Mouse (Mus musculus) skeletal muscle tissue, adult 2 months (tissue): ENCODE data around the gene Heatr6.

ENCODE experiments used
- DNase-seq: peaks from one replicate; pipeline ENCODE4 v3.0.0-alpha.2; 2012; ENCODE audit warnings: low read depth, low spot score

Gene Heatr6

GRCm38 (mm10) chr11:83799871-83800430 lies 46.5 kb downstream of the Heatr6 start:
- DNase-seq, result no peak

- DNase-seq, result no peak
Measured at GRCm38 (mm10) chr11:83802166-83802565, 48.7 kb downstream of the Heatr6 start.

- no peak for DNase-seq
Measured at GRCm38 (mm10) chr11:83802581-83802980, 49.1 kb downstream of the Heatr6 start.

DNA sequence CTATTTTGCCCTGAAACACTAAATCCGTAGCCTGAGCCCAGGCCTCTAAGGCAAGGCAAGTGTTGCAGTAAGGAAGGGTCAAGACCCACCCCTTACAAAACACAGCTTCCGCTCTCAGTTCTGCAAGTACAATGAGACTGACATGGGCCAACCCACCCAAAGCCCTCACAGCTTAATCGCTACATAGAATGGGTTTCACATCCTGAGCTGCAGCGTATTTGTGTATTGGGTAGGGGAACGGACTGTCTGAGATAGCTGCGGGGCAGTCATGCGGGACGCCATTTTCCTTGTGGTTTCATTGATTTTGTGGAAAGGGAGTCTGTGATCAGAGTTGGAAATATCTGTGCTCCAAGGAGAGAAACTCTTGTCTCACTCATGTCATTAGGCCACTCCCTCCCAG lies 56.9 kb downstream of the Heatr6 start:
- no peak for DNase-seq

- DNase-seq, result no peak
Measured at GRCm38 (mm10) chr11:83815191-83815590, 61.7 kb downstream of the Heatr6 start.

DNA sequence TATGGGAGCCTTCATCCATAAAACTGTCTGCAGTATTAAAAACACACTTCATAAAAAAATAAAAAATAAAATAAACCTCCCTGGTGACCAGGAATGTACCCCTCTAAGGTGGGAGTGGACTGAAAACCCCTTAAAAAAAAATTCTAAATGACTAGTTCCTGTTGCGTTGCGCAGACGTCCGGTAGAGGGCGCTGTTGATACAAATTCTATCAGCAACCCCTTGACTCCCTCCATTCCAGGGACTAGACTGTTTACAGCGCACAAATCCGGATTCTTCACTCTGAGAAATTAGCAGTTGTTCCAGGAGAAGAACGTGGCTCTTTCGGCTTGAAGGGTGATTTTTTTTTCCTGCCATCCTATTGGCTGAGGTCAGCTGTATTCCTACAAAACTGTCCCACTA lies 62.1 kb downstream of the Heatr6 start:
- DNase-seq, result peak; percentile 29

GRCm38 (mm10) chr11:83817048-83817447 lies 63.6 kb downstream of the Heatr6 start:
- DNase-seq, result no peak

GRCm38 (mm10) chr11:83817994-83818393 lies 64.5 kb downstream of the Heatr6 start:
- DNase-seq, result no peak

DNA sequence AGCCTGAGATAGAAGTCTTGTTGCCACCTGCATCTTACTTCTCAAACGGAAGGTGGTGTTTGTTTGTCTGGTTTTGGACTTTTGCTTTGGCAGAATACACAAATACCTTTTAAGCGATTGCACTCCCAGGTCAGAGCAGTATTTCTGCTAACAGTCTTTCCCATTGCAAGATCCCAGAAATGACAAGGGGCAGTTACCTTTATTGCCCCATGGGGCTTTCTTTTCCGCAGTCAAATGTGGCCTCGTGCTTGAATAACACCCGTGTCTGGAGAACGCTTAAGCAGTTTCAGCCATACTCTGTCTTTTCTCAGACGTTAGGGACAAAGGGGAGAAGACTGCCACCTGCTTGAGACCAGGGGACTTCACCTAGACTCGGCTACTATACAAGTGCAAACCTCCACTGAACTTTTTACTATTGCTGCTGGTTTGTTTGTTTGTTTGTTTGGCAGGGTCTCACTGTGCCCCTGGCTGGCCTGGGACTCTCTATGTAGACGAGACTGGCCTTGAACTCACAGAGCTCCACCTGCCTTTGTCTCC lies 65.2 kb downstream of the Heatr6 start:
- no peak for DNase-seq

DNA sequence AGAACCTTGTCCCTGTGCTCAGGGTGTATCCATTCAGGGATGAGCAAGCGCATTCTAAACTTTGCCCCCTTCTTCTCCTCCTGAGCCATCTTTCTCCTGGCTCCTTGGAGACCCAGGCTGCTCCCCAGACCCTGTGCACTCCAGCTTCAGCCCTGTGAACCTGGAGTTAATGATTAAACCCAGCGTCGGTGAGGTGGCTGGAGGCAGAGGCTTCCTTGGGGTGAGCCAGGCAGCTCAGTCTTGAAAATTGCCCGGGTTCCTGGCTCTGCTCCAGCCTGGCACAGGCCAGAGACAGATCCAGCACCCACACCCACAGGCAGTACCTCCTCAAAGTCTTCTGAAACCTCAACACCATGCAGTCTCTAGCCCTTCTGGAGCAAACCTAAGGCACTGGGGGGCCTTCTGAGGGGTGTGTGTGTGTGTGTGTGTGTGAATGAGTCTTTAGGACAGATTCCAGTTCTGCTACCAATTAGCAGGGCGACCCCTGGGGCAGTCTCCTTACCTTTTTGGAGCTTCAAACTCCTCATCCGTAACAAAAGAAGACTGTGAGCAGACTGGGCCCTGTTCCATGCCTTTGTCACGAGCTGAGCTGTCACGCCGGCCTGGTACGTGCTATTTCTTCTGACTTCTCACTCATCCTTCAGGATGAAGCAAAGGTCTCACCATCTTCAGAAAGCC lies 66.4 kb downstream of the Heatr6 start:
- DNase-seq, result no peak

- no peak for DNase-seq
Measured at GRCm38 (mm10) chr11:83826142-83826541, 72.6 kb downstream of the Heatr6 start.

DNA sequence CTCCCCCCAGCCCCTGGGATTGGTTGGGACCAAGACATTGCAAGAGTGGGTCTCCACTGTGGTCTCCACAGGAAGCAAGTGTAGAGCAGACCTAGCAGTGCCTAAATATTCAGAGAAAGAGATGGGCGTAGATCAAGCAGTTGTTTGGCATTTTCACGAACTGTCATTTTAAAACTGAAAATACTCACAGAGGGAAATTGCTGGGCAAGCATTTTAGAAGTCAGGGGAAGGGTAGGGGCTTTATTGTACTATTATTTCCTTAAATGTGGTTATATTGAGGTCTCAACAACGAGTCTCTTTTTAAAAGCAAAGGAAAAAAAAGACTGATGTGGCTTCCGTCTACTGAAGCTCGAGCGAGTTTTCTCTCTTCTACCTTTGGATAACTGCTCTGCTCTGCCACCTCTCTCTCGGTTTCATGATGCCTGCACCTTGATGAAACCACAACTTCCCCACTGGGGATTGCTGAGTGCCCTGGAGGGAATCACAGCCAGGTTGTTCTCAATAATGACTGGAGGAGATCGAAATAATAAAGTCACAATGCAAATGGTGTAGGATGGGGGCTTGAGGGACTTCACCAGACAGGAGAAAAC lies 75.2 kb downstream of the Heatr6 start:
- no peak for DNase-seq

GRCm38 (mm10) chr11:83832389-83832788 lies 78.9 kb downstream of the Heatr6 start:
- DNase-seq, result no peak
